Mouse (Mus musculus): Measurements from ENCODE around the gene Slc24a2. TPM values are rescaled to one million over a fixed set of nuclear protein-coding genes. Genes with fewer than 3 reads are reported as not detected.

Slc24a2 gene
- total RNA-seq, 2 experiments from 2014 or later: 301 to 336 TPM

DNA sequence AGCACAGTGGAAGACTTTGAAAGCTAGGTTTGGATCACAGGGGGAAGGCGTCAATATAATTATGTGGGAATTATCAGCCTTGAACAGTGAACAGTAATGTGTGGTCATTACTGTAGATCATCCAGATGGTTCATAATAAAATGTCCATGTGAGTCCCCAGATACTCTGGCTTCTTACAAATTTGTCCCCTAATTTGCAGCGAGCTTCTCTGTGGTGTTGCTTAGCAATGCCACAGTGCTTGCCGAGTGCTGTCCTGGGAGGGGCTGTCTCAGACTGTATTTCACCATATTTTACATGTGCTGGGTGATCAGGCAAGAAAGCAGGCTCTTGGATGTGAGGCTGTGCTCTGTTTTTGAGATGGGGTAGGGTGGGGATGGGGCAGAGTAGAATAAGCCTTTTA, 172.7 kb downstream of the Slc24a2 start:
- intact Hi-C loops (cut with DNase I): no loop called here

GRCm38 (mm10) chr4:87055768-87056167, 174.5 kb downstream of the Slc24a2 start:
- intact Hi-C loops (cut with DNase I): no loop called here
- DNase-seq (ENCODE audit: low spot score in 2 of 2): no peak

More for the DNA sequence above, 172.7 kb downstream of the Slc24a2 start:
- no peak for DNase-seq (ENCODE audit: low spot score in 2 of 2)

GRCm38 (mm10) chr4:87052881-87053280, 177.4 kb downstream of the Slc24a2 start:
- intact Hi-C loops (cut with DNase I): no loop called here

GRCm38 (mm10) chr4:87049061-87049460, 181.2 kb downstream of the Slc24a2 start:
- no peak for DNase-seq (ENCODE audit: low spot score in 2 of 2)
- intact Hi-C loops (cut with DNase I): no loop called here

More at GRCm38 (mm10) chr4:87052881-87053280, 177.4 kb downstream of the Slc24a2 start:
- no peak for DNase-seq (ENCODE audit: low spot score in 2 of 2)

- DNase-seq (ENCODE audit: low spot score in 2 of 2): no peak
- intact Hi-C loops (cut with DNase I): no loop called here
Observed at GRCm38 (mm10) chr4:87047131-87047530, 183.1 kb downstream of the Slc24a2 start.

GRCm38 (mm10) chr4:87043296-87043695, 187.0 kb downstream of the Slc24a2 start:
- no peak for DNase-seq (ENCODE audit: low spot score in 2 of 2)
- intact Hi-C loops (cut with DNase I): no loop called here

GRCm38 (mm10) chr4:87041412-87041997, 188.8 kb downstream of the Slc24a2 start:
- intact Hi-C loops (cut with DNase I): no loop called here
- DNase-seq (ENCODE audit: low spot score in 2 of 2): peak; percentile 53 to 65

- no peak for DNase-seq (ENCODE audit: low spot score in 2 of 2)
- intact Hi-C loops (cut with DNase I): loop anchor here (5.0 kb wide), 1 partner anchor 190 kb away; no protein-coding TSS in a partner anchor
Observed at GRCm38 (mm10) chr4:87037592-87037991, 192.7 kb downstream of the Slc24a2 start.

- no peak for DNase-seq (ENCODE audit: low spot score in 2 of 2)
- intact Hi-C loops (cut with DNase I): loop anchor here (5.0 kb wide), 1 partner anchor 191 kb away; no protein-coding TSS in a partner anchor
Observed at GRCm38 (mm10) chr4:87036507-87036906, 193.8 kb downstream of the Slc24a2 start.

DNA sequence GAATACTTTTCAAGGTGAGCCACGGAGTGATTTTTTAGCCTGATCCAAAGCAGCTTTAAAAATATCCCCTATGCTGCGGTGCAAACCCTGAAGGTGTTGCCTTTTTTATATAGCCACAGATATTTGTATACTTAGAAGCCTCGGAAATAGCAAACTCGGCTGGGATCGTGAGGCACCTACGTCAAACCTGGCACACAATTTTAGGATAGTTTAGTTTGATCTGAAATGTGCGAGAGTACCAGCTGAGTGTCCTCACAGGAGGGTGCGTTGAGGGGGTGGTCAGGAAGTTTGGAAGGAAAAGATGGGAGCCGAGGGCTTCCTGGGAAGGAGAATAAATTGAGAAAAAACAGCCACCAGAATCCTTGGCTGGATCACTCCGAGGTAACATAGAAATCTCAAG, 194.6 kb downstream of the Slc24a2 start:
- intact Hi-C loops (cut with DNase I): loop anchor here (5.0 kb wide), 1 partner anchor 192 kb away; no protein-coding TSS in a partner anchor
- peak; percentile 76 to 82 for DNase-seq (ENCODE audit: low spot score in 2 of 2)

DNA sequence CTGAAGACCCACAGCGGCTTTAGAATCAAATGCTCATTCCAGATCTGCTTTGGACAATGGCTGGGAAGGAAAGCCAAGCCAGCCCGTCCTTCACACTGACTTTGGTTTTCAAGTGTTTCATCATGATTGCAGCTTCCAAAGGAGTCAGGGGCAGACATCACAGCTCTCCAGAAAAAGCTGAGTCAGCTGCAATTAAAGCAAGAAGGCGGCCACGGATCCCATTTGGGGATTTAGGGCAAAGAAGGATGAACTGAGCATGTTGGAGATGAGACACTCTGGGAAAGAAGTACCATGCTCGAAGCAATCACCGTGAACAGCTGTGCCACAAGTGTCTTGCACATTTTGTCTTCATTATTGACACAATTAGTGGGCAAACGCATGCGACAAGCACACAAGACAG, 197.6 kb downstream of the Slc24a2 start:
- no peak for DNase-seq (ENCODE audit: low spot score in 2 of 2)
- intact Hi-C loops (cut with DNase I): no loop called here

DNA sequence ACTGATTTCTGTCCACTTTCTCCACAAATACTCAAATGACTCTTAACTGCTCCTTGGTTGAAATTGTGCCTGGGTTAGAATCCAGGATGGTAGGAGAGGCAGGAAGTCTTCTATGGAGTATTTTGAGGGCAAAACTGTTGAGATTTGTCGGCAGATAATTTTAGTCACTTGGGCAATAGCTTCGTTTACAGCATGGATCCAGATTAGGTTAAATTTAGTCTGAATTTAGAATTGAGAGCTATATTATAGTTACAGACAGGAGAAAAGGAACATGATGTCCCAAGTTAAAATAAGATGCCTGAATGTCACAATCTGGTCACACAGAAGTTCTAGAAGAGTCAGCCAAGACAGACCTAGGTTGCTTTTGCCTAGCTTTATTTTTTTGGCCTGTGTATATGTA, 199.2 kb downstream of the Slc24a2 start:
- intact Hi-C loops (cut with DNase I): no loop called here

GRCm38 (mm10) chr4:87026311-87027151, 203.7 kb downstream of the Slc24a2 start:
- DNase-seq (ENCODE audit: low spot score in 2 of 2): no peak
- intact Hi-C loops (cut with DNase I): no loop called here

More for the DNA sequence above, 199.2 kb downstream of the Slc24a2 start:
- no peak for DNase-seq (ENCODE audit: low spot score in 2 of 2)

GRCm38 (mm10) chr4:87024556-87024955, 205.7 kb downstream of the Slc24a2 start:
- intact Hi-C loops (cut with DNase I): no loop called here
- no peak for DNase-seq (ENCODE audit: low spot score in 2 of 2)

DNA sequence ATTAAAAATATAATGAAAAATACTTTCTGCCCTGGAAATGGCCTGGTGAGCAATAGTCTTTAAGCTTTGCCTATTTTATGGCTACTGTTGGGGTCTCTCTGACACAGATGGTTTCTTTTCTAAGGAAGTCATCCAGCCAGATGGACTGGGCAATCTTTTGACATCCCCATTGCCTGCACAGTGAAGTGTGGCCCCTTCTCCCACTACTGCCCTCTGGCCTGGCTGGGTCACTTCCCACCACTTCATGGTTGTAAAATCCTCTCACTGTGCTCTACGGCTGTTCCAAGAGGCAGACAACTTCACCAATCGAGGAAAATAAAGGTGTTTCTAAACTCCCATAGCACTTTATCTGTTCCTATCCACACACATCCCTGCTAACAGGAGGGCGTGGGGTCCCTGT, 208.7 kb downstream of the Slc24a2 start:
- no peak for DNase-seq (ENCODE audit: low spot score in 2 of 2)
- intact Hi-C loops (cut with DNase I): no loop called here

DNA sequence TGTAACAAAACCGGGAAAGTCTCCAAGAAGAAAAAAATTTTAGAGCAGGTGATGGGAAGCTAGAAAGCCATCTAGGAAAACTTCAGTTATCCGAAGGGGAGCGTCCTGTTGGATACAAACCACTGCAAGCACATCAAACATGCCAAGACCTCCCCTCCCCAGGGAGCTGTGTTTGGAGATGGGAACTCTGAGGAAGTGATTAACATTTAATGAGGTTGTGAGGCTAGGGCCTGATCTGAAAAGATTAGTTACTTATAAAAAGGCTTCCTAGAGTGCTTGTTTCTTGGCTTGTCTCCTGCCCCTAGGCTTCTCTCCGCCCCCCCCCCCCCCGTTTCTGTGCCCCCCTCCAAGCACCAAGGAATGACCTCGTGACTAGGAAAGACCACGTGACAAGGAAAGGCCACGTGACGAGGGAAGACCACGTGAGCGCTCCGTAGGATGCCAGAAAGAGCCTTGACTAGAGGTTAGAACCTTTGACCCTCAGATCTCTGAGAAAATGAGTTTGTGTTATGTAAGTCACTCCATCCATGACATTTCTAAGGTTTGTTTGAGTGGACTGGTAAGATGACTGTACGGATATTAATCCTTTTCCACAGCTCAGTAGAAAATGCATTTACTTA, 210.7 kb downstream of the Slc24a2 start:
- DNase-seq (ENCODE audit: low spot score in 2 of 2): no peak
- intact Hi-C loops (cut with DNase I): no loop called here

GRCm38 (mm10) chr4:87018073-87018997, 211.9 kb downstream of the Slc24a2 start:
- intact Hi-C loops (cut with DNase I): no loop called here
- DNase-seq (ENCODE audit: low spot score in 2 of 2): no peak

GRCm38 (mm10) chr4:87017464-87017863, 212.8 kb downstream of the Slc24a2 start:
- no peak for DNase-seq (ENCODE audit: low spot score in 2 of 2)
- intact Hi-C loops (cut with DNase I): no loop called here

DNA sequence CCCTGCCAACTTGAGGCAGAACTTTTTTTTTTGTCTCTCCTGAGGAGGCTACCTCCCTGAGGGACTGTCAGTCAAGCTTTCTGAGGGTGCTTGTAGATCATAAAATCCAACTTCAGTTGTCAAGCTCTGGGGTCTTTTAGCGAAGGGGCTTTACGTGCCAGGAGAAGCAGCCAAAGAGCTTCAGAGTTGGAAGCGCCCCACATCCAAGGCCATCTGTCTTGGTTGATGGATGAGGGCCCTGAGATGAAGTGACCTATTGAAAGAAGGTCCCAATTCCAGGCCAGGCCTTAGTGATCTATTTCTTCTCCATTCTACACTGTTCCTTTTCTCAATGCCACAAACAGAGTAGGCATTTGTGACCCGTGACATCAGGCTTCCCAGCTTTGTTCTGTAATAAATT, 214.5 kb downstream of the Slc24a2 start:
- intact Hi-C loops (cut with DNase I): no loop called here
- DNase-seq (ENCODE audit: low spot score in 2 of 2): no peak

All from left cerebral cortex, postnatal 36 days (tissue).